Mouse (Mus musculus) lung, adult 2 months (tissue): Measurements from ENCODE around the gene Ifit2.
A peak's percentile ranks its signal among the peaks of the same experiment; 100 is the strongest.

Experiments used
- CTCF ChIP-seq: fragments of 200-500 bp; IDR thresholded peaks from 2 replicates; pipeline ENCODE4 v1.5.1; 2011; ENCODE audit warnings: mild to moderate bottlenecking, low read length, control low read depth; ENCODE audit not compliant: insufficient read depth
- POLR2A ChIP-seq: fragments of 200-500 bp; IDR thresholded peaks from 2 replicates; pipeline ENCODE4 v1.6.1; 2011; ENCODE audit warnings: low read depth, mild to moderate bottlenecking, control low read depth, low read length, borderline replicate concordance; ENCODE audit errors: extremely low read depth

GRCm38 (mm10) chr19:34526941-34527682, 23.4 kb upstream of the Ifit2 start, which contains the start of gene Lipa:
- TF ChIP-seq POLR2A (peak; percentile 94; the same call in 1 of the 2 replicates), CTCF (no peak)
